20 mouse cellular contexts compared by ENCODE assay signal in genomic region chr12:25492483-25493190, GRCm38 (mm10).
"Had no signal": no experiment of that assay in that cellular context is flagged by ENCODE, and none has a peak within 500 bp of the region (broad histone marks: within the 10 kb centered on the region; RNA-seq: fewer than 3 reads in every experiment).

No protein-coding gene starts in this region.

- H3K4me3 ChIP-seq: intestine, embryonic 15.5 days; kidney, embryonic 15.5 days; limb, embryonic 12.5 days; limb, embryonic 15.5 days; liver, embryonic 13.5 days; megakaryocyte, embryonic 14.5 days; neural tube, embryonic 13.5 days had no signal

- H3K4me2 ChIP-seq: intestine, embryonic 15.5 days; kidney, embryonic 15.5 days; limb, embryonic 12.5 days; limb, embryonic 15.5 days; liver, embryonic 13.5 days; lung, embryonic 14.5 days; midbrain, embryonic 11.5 days; neural tube, embryonic 13.5 days had no signal

- H3K36me3 ChIP-seq: intestine, embryonic 15.5 days; kidney, embryonic 15.5 days; limb, embryonic 12.5 days; limb, embryonic 15.5 days; liver, embryonic 13.5 days; neural tube, embryonic 13.5 days had no signal

- ATAC-seq: intestine, embryonic 15.5 days had no signal

- H3K9ac ChIP-seq: intestine, embryonic 15.5 days; kidney, embryonic 15.5 days; limb, embryonic 12.5 days; limb, embryonic 15.5 days; liver, embryonic 13.5 days; lung, embryonic 14.5 days; neural tube, embryonic 13.5 days had no signal

- H3K4me1 ChIP-seq: intestine, embryonic 15.5 days; kidney, embryonic 15.5 days; limb, embryonic 12.5 days; limb, embryonic 15.5 days; liver, embryonic 13.5 days; megakaryocyte, embryonic 14.5 days; neural tube, embryonic 13.5 days had no signal

- DNase-seq: kidney, adult 11 months; kidney, adult 8-10 months; kidney, postnatal 36 days; left cerebral cortex, postnatal 4 days; liver, embryonic 13.5 days; lung, embryonic 14.5 days; lung, postnatal 10 days; lung, postnatal 4 days; midbrain, embryonic 14.5 days; thymus, adult 2 months; thymus, postnatal 14 days; thymus, postnatal 4 days had no signal

- H3K9me3 ChIP-seq: intestine, embryonic 15.5 days; kidney, embryonic 15.5 days; limb, embryonic 12.5 days; limb, embryonic 15.5 days; liver, embryonic 13.5 days; neural tube, embryonic 13.5 days had no signal

- H3K27me3 ChIP-seq: intestine, embryonic 15.5 days; kidney, embryonic 15.5 days; limb, embryonic 12.5 days; limb, embryonic 15.5 days; liver, embryonic 13.5 days; megakaryocyte, embryonic 14.5 days; neural tube, embryonic 13.5 days had no signal

- H3K27ac ChIP-seq: intestine, embryonic 15.5 days; kidney, embryonic 15.5 days; limb, embryonic 12.5 days; limb, embryonic 15.5 days; liver, embryonic 13.5 days; neural tube, embryonic 13.5 days; stomach, postnatal 0 days had no signal
